Mouse (Mus musculus): ENCODE measurements around the gene Cog3. TPM values are rescaled to one million over a fixed set of nuclear protein-coding genes. Genes with fewer than 3 reads are reported as not detected.

The Cog3 gene
- polyA plus RNA-seq, 1 experiment from 2014 or later = 9.2 TPM

DNA sequence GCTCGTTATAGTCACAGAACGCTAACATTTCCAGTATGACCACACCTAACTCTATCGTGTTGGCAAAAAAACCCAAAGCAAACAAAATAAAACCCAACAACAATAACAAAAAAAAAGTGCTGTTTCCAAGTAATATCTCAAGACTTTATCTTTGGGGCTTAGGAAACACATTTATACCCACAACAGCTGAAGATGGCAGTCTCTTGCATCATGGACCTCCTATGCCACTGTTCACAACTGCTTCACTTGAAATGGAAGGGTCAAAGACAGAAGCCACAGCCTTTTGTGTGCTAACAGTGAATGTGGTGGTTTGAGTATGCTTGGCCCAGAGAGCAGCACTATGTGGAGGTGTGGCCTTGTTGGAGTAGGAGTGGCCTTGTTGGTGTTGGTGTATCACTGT lies 37.1 kb upstream of the Cog3 start:
- no peak overlapping the region for H3K27ac ChIP-seq (ENCODE audit: low read depth, low read length)
- ATAC-seq = no peak

DNA sequence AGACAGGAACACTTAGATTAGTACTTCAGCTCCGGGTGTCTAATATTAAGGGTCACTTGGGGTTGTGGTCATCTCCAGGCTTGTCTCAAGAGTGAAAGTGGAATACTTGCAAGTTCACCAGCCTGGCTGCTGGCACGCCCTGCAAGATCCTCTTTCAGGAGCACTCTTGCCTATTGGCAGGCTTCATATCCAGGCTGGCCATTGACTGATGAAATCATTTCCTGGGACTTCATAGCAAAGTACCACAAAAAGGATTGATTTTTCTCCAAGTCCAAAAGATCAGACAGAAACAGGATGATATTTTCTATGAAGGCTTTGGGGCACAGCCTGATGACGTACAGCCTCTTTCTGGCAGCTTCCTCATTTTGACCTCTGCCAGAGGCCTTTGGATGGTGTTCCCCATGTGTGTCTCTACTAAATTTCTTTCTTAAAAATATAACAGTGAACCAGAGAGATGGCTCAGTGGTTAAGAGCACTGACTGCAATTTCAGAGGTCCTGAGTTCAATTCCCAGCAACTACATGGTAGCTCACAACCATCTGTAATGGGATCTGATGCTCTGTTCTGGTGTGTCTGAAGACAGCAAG lies 36.2 kb upstream of the Cog3 start:
- Histone ChIP-seq H3K36me3 (ENCODE audit: control insufficient read depth, insufficient read depth) (no peaks in the 10 kb centered on the region), H3K4me1 (replicated peaks; ENCODE audit: control insufficient read depth, insufficient read depth, low read length) (no peaks in the 10 kb centered on the region), H3K9me3 (ENCODE audit: control insufficient read depth) (no peaks in the 10 kb centered on the region), H3K4me2 (replicated peaks; ENCODE audit: low read depth) (no peak overlapping the region), H3K27ac (ENCODE audit: low read depth, low read length) (no peak overlapping the region), H3K27me3 (replicated peaks; ENCODE audit: control insufficient read depth, insufficient read depth, low read length) (0 out of 2 replicates have a peak, but pooled peaks cover 4% of the 10 kb centered on the region), H3K9ac (ENCODE audit: low read depth, low read length) (no peak overlapping the region), H3K4me3 (ENCODE audit: low read depth, low read length) (no peak overlapping the region)
- no peak for ATAC-seq
- WGBS = 75% methylated on average over 3 of the region's 3 CpGs
- no peak for TF ChIP-seq CTCF (IDR thresholded peaks at IDR 0.05; ENCODE audit: low read depth)

More for the DNA sequence above, 37.1 kb upstream of the Cog3 start:
- H3K36me3 ChIP-seq (ENCODE audit: control insufficient read depth, insufficient read depth) = no peaks in the 10 kb centered on the region
- no peak overlapping the region for H3K4me2 ChIP-seq (replicated peaks; ENCODE audit: low read depth)
- TF ChIP-seq CTCF (IDR thresholded peaks at IDR 0.05; ENCODE audit: low read depth) = no peak
- WGBS = 74% methylated on average over 3 of the region's 3 CpGs
- no peaks in the 10 kb centered on the region for H3K4me1 ChIP-seq (replicated peaks; ENCODE audit: control insufficient read depth, insufficient read depth, low read length)
- no peak overlapping the region for H3K4me3 ChIP-seq (ENCODE audit: low read depth, low read length)
- 0 out of 2 replicates have a peak, but pooled peaks cover 4% of the 10 kb centered on the region for H3K27me3 ChIP-seq (replicated peaks; ENCODE audit: control insufficient read depth, insufficient read depth, low read length)
- no peak overlapping the region for H3K9ac ChIP-seq (ENCODE audit: low read depth, low read length)
- no peaks in the 10 kb centered on the region for H3K9me3 ChIP-seq (ENCODE audit: control insufficient read depth)

DNA sequence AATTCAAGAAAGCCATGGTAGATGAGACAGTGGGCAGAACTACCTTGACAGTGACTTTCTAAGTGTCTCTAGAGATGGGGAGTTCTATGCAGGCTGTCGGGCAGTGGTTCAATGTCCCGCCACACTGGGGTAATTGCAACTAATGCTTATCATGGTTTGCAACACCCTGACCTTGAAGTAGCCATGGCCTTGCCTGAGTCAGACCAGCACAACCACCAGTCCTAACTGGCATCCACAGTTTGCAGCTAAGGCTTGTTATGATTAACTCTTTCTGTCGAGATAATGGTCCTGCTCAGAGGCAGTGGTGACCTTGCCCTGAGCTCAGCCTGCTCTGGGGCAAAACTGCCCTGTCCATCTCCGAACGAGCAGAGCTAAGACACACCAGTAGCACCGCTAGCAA lies 35.0 kb upstream of the Cog3 start:
- TF ChIP-seq CTCF (IDR thresholded peaks at IDR 0.05; ENCODE audit: low read depth) = no peak
- Histone ChIP-seq H3K36me3 (ENCODE audit: control insufficient read depth, insufficient read depth) (no peaks in the 10 kb centered on the region), H3K27ac (ENCODE audit: low read depth, low read length) (no peak overlapping the region), H3K4me1 (replicated peaks; ENCODE audit: control insufficient read depth, insufficient read depth, low read length) (no peaks in the 10 kb centered on the region), H3K4me3 (ENCODE audit: low read depth, low read length) (no peak overlapping the region), H3K4me2 (replicated peaks; ENCODE audit: low read depth) (no peak overlapping the region), H3K9ac (ENCODE audit: low read depth, low read length) (no peak overlapping the region), H3K27me3 (replicated peaks; ENCODE audit: control insufficient read depth, insufficient read depth, low read length) (0 out of 2 replicates have a peak, but pooled peaks cover 4% of the 10 kb centered on the region), H3K9me3 (ENCODE audit: control insufficient read depth) (no peaks in the 10 kb centered on the region)
- no peak for ATAC-seq
- 65% methylated on average over 6 of the region's 6 CpGs for WGBS

DNA sequence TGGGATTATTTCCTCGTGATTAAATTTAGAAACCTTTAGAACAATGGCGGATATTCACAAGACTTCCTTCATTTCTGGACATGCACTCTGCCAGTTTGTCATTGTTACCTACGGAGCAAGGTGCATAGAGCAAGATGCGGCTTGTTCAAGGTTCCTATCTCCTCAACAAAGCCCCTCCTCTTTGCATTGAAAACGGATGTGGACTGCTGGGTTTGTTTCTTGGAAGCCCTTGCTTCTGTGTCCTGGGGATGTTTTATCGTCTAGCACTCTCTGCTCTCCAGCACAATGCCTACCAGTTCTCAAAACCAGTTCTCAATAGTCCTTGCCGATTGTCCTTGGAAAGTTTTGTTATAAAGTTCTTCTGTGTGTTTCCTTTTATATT lies 33.5 kb upstream of the Cog3 start:
- peak overlapping the region; percentile 76; the same call in 1 of the 2 replicates for H3K4me3 ChIP-seq (ENCODE audit: low read depth, low read length)

DNA sequence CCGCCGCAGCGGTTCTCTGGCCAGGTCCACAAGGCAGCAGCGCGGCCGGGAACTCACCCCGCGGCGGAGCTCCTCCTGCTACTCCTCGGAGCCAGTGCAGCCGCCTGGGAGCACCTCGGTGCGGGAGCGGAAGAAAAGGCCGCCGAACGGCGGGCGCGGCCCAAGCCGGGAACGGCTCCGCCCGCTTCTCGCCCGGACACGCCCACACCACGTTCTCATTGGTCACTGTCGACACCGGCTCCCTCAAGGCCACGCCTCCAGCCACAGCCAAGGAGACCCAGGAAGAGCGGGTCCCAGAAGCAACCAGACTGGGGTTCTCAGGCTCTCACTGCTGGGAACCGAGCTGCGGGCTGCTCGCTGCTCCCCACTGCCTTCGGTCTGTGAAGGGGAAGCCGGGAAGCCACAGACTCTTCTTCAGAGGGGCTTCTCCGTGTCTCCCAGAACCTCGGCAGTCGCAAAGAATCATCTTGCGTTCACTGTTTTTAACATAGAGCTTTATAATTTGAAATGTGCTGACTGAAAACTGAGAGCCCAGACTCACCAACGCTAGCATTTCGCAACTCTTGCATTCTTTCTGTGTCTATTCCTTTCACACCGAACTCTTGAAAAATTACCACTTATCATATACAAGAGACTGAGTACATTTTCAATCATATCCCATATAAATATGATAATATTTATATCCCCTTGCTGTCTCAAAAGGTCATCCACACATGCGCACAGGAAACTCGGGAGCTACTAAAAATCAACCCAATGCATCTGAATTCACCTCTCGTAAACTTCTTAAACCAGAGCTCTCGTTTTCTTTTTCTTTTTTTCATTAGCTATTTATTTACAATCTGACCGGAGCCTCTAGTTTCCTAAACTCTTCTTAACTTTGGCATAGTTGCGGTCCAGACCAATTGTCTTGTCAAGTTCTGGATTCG lies 32.8 kb upstream of the Cog3 start, which contains the start of gene Slc25a30:
TSS of gene Slc25a30 (minus strand) at position 170 of the 926 bp plus-strand sequence.
- Histone ChIP-seq H3K4me3 (ENCODE audit: low read depth, low read length) (peak within 1 kb of the TSS; percentile 76), H3K4me1 (replicated peaks; ENCODE audit: control insufficient read depth, insufficient read depth, low read length) (no peaks in the 10 kb centered on the region)
- 6% methylated on average over 43 of the region's 51 CpGs for WGBS

More for the DNA sequence above, 33.5 kb upstream of the Cog3 start:
- Histone ChIP-seq H3K27ac (ENCODE audit: low read depth, low read length) (no peak overlapping the region), H3K27me3 (replicated peaks; ENCODE audit: control insufficient read depth, insufficient read depth, low read length) (0 out of 2 replicates have a peak, but pooled peaks cover 4% of the 10 kb centered on the region), H3K9me3 (ENCODE audit: control insufficient read depth) (no peaks in the 10 kb centered on the region), H3K9ac (ENCODE audit: low read depth, low read length) (no peak overlapping the region), H3K4me1 (replicated peaks; ENCODE audit: control insufficient read depth, insufficient read depth, low read length) (no peaks in the 10 kb centered on the region), H3K36me3 (ENCODE audit: control insufficient read depth, insufficient read depth) (no peaks in the 10 kb centered on the region), H3K4me2 (replicated peaks; ENCODE audit: low read depth) (peak overlapping the region; percentile 97)
- WGBS = 41% methylated on average over 7 of the region's 7 CpGs
- no peak for ATAC-seq
- no peak for TF ChIP-seq CTCF (IDR thresholded peaks at IDR 0.05; ENCODE audit: low read depth)

DNA sequence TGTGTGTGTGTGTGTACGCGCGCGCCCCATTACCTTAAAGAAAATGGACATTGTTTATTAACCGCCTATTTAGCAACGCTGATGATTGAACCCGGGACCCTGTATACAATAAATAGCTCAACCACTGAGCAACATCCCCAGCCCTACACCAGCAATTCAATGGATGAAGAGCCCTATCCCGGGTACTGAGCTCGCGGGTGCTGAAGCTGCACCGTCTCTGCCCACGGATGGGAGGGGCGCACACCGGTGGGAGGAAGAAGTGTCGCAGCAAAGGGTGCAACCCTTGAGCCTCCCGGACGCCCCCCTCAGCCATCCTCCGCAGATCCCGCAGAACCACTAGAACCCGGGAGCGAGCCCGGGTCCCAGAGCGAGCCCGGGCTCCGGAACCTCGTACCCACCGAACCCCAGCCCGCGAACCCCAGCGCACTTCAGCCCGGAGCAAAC lies 32.1 kb upstream of the Cog3 start:
- peak; percentile 54 for ATAC-seq
- peak overlapping the region; percentile 76 for H3K4me3 ChIP-seq (ENCODE audit: low read depth, low read length)
- TF ChIP-seq CTCF (IDR thresholded peaks at IDR 0.05; ENCODE audit: low read depth) = no peak; the same call in 1 of the 2 replicates
- H3K4me2 ChIP-seq (replicated peaks; ENCODE audit: low read depth) = peak overlapping the region; percentile 97
- H3K27ac ChIP-seq (ENCODE audit: low read depth, low read length) = peak overlapping the region; percentile 82
- WGBS = 1% methylated on average over 31 of the region's 31 CpGs
- no peaks in the 10 kb centered on the region for H3K36me3 ChIP-seq (ENCODE audit: control insufficient read depth, insufficient read depth)
- H3K9me3 ChIP-seq (ENCODE audit: control insufficient read depth) = no peaks in the 10 kb centered on the region
- peak overlapping the region; percentile 53; the same call in 1 of the 2 replicates for H3K9ac ChIP-seq (ENCODE audit: low read depth, low read length)
- H3K4me1 ChIP-seq (replicated peaks; ENCODE audit: control insufficient read depth, insufficient read depth, low read length) = no peaks in the 10 kb centered on the region
- 0 out of 2 replicates have a peak, but pooled peaks cover 4% of the 10 kb centered on the region for H3K27me3 ChIP-seq (replicated peaks; ENCODE audit: control insufficient read depth, insufficient read depth, low read length)

More for the DNA sequence above, 32.8 kb upstream of the Cog3 start, which contains the start of gene Slc25a30:
- H3K9me3 ChIP-seq (ENCODE audit: control insufficient read depth) = no peaks in the 10 kb centered on the region
- no peaks in the 10 kb centered on the region for H3K36me3 ChIP-seq (ENCODE audit: control insufficient read depth, insufficient read depth)
- peak; percentile 99 for ATAC-seq
- H3K27me3 ChIP-seq (replicated peaks; ENCODE audit: control insufficient read depth, insufficient read depth, low read length) = 0 out of 2 replicates have a peak, but pooled peaks cover 4% of the 10 kb centered on the region
- TF ChIP-seq CTCF (IDR thresholded peaks at IDR 0.05; ENCODE audit: low read depth) = 0 out of 2 replicates have a peak, but pooled peaks have one; percentile 13
- peak within 1 kb of the TSS; percentile 97 for H3K4me2 ChIP-seq (replicated peaks; ENCODE audit: low read depth)
- H3K27ac ChIP-seq (ENCODE audit: low read depth, low read length) = peak within 1 kb of the TSS; percentile 82
- H3K9ac ChIP-seq (ENCODE audit: low read depth, low read length) = peak within 1 kb of the TSS; percentile 53
